Mouse (Mus musculus): ENCODE measurements around the gene Ptpn14. TPM values are rescaled to one million over a fixed set of nuclear protein-coding genes. Genes with fewer than 3 reads are reported as not detected.
A peak's percentile ranks its signal among the peaks of the same experiment; 100 is the strongest.

Ptpn14 gene
- polyA plus RNA-seq, 1 experiment, result 14.1 TPM

GRCm38 (mm10) chr1:189833351-189833750, 105.3 kb downstream of the Ptpn14 start:
- H3K4me3 ChIP-seq (ENCODE audit: insufficient read depth, low read depth, low read length), result no peak overlapping the region
- peaks cover 3% of the 10 kb centered on the region for H3K4me1 ChIP-seq (ENCODE audit: control insufficient read depth, insufficient read depth, insufficient read length, low read length)

DNA sequence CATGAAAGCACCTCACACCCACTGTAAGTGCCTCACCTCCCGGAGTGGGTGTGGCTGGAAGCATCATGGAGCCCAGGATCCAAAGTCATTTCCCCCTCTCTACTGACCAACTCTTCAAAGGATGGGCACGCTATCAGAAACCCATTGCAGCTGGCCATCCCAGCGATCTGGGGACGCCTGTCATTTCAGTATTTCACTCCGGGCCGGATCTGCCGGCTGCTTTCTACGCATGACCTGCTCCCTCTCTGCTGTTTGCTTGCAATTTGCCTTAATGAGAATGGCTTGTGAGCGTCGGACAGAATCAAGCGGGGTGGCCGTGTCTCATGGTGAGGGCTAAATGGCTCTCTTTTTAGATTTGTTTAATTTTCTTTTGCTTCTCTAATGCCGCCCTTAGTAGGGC, 106.1 kb downstream of the Ptpn14 start:
- Histone ChIP-seq H3K4me1 (ENCODE audit: control insufficient read depth, insufficient read depth, insufficient read length, low read length) (no peaks in the 10 kb centered on the region; the same call in 1 of the 2 replicates), H3K27ac (replicated peaks; ENCODE audit: low read depth, low read length) (no peak overlapping the region), H3K4me3 (ENCODE audit: insufficient read depth, low read depth, low read length) (no peak overlapping the region)

More at GRCm38 (mm10) chr1:189833351-189833750, 105.3 kb downstream of the Ptpn14 start:
- no peak overlapping the region for H3K27ac ChIP-seq (replicated peaks; ENCODE audit: low read depth, low read length)

DNA sequence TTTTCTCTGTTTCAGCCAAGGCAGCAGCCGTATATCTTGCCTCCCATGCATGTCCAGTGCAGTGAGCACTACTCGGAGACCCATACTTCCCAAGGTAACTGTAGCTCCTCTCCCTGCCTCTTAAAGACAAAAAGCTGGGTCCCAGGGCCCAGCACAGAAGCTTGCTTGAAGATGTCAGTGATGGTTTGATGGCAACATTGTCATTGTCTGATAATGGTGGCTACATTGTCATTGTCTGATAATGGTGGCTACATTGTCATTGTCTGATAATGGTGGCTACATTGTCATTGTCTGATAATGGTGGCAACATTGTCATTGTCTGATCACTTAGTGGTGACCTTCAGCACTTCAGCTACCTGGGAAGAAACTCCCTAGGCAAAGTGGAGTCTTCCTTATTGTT, 118.3 kb downstream of the Ptpn14 start:
- Histone ChIP-seq H3K4me3 (ENCODE audit: insufficient read depth, low read depth, low read length) (no peak overlapping the region), H3K4me1 (ENCODE audit: control insufficient read depth, insufficient read depth, insufficient read length, low read length) (no peaks in the 10 kb centered on the region), H3K27ac (replicated peaks; ENCODE audit: low read depth, low read length) (no peak overlapping the region)

DNA sequence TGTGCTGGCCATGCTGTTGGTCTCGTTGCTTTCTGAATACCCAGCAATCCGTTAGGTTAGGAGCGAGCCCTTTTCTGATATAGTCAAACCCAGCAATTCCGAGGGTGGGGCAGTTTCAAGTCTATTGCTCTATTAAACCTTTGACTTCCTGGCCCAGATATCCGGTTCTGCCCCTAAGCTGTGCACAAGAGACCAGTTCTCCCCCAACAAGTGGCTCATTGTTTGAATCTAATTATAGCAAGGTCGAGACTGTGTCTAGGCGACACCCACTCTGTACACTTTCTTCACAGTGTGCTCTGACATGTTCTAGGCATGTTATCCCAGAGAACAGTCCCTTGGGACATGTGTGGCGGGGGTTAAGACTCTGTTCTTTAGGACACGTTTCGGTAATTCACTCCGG, 121.5 kb downstream of the Ptpn14 start:
- H3K27ac ChIP-seq (replicated peaks; ENCODE audit: low read depth, low read length), result no peak overlapping the region
- H3K4me3 ChIP-seq (ENCODE audit: insufficient read depth, low read depth, low read length), result no peak overlapping the region
- H3K4me1 ChIP-seq (ENCODE audit: control insufficient read depth, insufficient read depth, insufficient read length, low read length), result no peaks in the 10 kb centered on the region

GRCm38 (mm10) chr1:189852051-189852450, 124.0 kb downstream of the Ptpn14 start:
- Histone ChIP-seq H3K4me3 (ENCODE audit: insufficient read depth, low read depth, low read length) (no peak overlapping the region), H3K27ac (replicated peaks; ENCODE audit: low read depth, low read length) (no peak overlapping the region), H3K4me1 (ENCODE audit: control insufficient read depth, insufficient read depth, insufficient read length, low read length) (no peaks in the 10 kb centered on the region)

DNA sequence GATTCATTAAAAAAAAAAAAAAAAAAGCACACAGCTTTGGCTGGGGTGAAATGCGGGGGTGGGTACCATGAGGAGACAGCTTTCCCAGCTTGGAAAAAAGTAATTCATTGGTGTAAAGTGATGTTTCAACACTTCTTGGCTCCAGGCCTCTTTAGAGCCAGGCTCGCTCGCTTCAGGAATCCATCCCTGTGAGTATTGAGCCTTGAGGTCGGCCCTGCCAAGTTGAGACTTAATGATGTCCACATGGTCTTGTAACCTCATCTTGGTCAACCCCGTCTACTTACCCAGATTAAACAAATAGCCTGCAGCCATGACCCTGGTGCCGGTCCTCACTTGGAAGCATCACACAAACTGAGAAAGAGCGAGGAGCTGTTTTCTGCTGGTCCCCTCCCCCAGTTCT, 124.4 kb downstream of the Ptpn14 start:
- no peaks in the 10 kb centered on the region for H3K4me1 ChIP-seq (ENCODE audit: control insufficient read depth, insufficient read depth, insufficient read length, low read length)
- no peak overlapping the region for H3K27ac ChIP-seq (replicated peaks; ENCODE audit: low read depth, low read length)
- no peak overlapping the region for H3K4me3 ChIP-seq (ENCODE audit: insufficient read depth, low read depth, low read length)

DNA sequence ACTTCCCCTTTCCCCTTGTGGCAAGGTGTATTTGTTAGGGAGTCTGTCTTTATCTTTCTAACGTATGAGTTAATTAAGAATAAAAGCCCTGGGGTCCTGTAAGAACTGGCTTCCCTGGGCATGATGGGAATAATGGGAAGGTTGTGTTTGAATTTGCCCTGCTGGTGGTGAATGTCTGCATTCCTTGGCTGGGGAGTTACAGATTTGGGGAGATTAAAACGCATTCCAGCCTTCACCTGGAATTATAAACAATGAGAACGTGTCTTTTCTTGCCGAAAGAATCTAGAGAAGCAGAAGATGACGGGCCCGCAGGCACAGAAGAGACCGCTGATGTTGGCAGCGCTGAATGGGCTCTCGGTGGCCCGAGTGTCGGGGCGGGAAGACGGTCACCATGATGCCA, 126.6 kb downstream of the Ptpn14 start:
- no peak overlapping the region for H3K27ac ChIP-seq (replicated peaks; ENCODE audit: low read depth, low read length)
- H3K4me3 ChIP-seq (ENCODE audit: insufficient read depth, low read depth, low read length), result no peak overlapping the region
- H3K4me1 ChIP-seq (ENCODE audit: control insufficient read depth, insufficient read depth, insufficient read length, low read length), result no peaks in the 10 kb centered on the region

DNA sequence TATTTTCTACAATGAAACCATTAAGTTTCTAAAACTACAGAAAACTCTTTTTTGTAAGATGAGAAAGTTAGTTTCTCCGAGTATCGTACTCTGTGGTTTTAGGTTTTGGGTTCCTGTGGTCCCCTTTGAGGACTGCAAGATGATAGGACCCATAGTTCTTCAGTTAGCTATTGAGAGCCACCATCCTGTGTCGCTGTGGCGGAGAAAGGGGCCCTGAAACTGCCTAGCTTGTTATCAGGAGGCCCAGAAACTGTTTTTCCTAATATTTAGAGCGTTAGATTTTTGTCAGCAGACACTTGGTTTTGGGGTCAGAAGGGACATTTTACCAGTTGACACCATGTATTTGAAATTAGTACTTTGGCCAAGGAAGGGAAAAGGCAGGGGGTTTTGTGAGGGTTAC, 127.7 kb downstream of the Ptpn14 start:
- no peak overlapping the region for H3K27ac ChIP-seq (replicated peaks; ENCODE audit: low read depth, low read length)
- no peaks in the 10 kb centered on the region for H3K4me1 ChIP-seq (ENCODE audit: control insufficient read depth, insufficient read depth, insufficient read length, low read length)
- no peak overlapping the region for H3K4me3 ChIP-seq (ENCODE audit: insufficient read depth, low read depth, low read length)

GRCm38 (mm10) chr1:189858377-189858776, 130.3 kb downstream of the Ptpn14 start:
- H3K4me3 ChIP-seq (ENCODE audit: insufficient read depth, low read depth, low read length), result no peak overlapping the region
- H3K27ac ChIP-seq (replicated peaks; ENCODE audit: low read depth, low read length), result no peak overlapping the region
- H3K4me1 ChIP-seq (ENCODE audit: control insufficient read depth, insufficient read depth, insufficient read length, low read length), result no peaks in the 10 kb centered on the region

DNA sequence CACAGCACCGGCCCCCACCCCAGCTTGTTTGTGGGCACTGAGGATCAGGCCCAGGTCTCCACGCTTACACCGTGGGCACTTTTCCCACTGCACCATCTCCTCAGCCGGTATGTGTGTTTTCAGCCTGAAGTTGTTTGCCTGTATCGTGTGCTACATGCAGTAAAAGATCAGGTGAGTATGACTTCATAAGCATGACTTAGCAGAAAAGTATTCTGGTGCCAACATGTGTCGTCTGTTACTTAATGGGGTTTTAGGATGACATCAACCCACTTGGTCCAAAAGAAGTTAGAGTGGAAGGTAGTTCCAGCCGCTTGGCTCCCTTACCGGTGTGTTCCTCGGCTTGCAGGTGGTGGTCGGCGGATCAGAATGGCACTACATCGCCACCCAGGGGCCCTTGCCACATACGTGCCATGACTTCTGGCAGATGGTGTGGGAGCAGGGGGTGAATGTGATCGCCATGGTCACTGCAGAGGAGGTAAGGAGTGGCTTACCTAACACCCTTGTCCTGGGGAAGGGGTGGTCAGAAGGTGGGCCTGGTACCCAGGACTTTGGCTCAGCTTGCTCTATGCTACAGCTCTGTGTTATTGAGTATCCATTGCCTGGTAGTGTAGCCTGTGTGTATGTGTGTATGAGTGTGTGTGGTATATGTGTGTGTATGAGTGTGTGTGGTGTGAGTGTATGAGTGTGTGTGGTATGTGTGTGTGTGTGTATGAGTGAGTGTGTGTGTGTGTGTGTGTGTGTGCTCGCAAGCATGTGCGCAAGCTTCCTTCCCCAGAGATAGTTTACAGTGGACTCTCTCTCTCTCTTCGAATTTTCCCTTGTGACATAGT, 132.3 kb downstream of the Ptpn14 start:
- no peak overlapping the region for H3K4me3 ChIP-seq (ENCODE audit: insufficient read depth, low read depth, low read length)
- H3K27ac ChIP-seq (replicated peaks; ENCODE audit: low read depth, low read length), result no peak overlapping the region

DNA sequence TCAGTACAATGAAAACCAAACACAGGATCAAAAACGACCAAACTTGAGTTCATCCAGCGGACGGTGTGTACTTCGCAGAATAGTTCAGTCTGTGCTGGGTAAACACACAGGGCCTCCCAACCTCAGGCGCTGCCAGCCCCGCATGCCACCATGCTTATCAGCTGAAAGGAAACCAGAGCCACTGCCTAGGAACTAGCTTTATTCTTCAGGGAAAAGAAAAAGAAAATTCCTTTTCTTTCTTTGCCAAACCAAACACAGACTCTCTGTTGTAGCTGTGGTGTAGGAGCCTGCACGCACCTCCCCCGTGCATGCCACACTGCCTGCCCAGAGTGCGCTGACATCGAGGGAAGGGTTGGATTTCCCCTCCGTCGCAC, 132.9 kb downstream of the Ptpn14 start:
- H3K4me3 ChIP-seq (ENCODE audit: insufficient read depth, low read depth, low read length), result no peak overlapping the region
- no peaks in the 10 kb centered on the region for H3K4me1 ChIP-seq (ENCODE audit: control insufficient read depth, insufficient read depth, insufficient read length, low read length)
- H3K27ac ChIP-seq (replicated peaks; ENCODE audit: low read depth, low read length), result no peak overlapping the region

More for the DNA sequence above, 132.3 kb downstream of the Ptpn14 start:
- no peaks in the 10 kb centered on the region for H3K4me1 ChIP-seq (ENCODE audit: control insufficient read depth, insufficient read depth, insufficient read length, low read length)

- Histone ChIP-seq H3K4me3 (ENCODE audit: insufficient read depth, low read depth, low read length) (no peak overlapping the region), H3K27ac (replicated peaks; ENCODE audit: low read depth, low read length) (no peak overlapping the region), H3K4me1 (ENCODE audit: control insufficient read depth, insufficient read depth, insufficient read length, low read length) (peaks cover 3% of the 10 kb centered on the region; the same call in 1 of the 2 replicates)
Observed at GRCm38 (mm10) chr1:189863727-189864126, 135.7 kb downstream of the Ptpn14 start.

GRCm38 (mm10) chr1:189864301-189864700, 136.2 kb downstream of the Ptpn14 start:
- H3K4me3 ChIP-seq (ENCODE audit: insufficient read depth, low read depth, low read length), result no peak overlapping the region
- peaks cover 3% of the 10 kb centered on the region; the same call in 1 of the 2 replicates for H3K4me1 ChIP-seq (ENCODE audit: control insufficient read depth, insufficient read depth, insufficient read length, low read length)
- H3K27ac ChIP-seq (replicated peaks; ENCODE audit: low read depth, low read length), result no peak overlapping the region

DNA sequence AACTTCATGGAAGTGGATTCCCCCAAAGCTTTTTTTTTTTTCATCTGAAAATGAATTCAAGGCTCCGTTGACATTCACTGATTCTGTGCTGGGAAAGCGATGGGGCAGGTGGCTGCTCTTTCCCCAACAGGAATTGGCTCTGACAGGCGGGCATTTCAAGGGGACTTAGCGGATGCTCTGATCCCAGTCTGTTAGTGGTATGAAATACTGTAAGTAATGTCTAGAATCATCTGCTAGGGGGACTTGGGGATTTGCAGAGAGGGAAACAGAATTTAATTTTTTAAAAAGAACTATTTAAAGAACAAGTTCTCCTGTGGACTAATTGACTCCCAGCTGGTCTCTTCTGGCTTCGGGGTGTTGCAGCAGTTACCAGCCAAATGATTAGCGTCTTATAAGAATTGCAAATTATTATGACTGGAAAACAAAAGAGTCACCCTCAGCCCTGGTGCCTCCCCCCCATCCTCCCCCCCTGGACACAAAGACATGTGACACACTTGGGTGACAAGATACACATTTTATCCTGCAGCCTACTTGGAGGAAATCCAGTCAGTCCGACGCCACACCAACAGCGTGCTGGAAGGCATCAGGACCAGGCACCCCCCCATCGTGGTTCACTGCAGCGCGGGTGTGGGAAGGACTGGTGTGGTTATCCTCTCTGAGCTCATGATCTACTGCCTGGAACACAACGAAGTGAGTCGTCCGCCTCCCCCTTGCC, 136.9 kb downstream of the Ptpn14 start:
- peaks cover 3% of the 10 kb centered on the region; the same call in 1 of the 2 replicates for H3K4me1 ChIP-seq (ENCODE audit: control insufficient read depth, insufficient read depth, insufficient read length, low read length)
- no peak overlapping the region for H3K27ac ChIP-seq (replicated peaks; ENCODE audit: low read depth, low read length)
- H3K4me3 ChIP-seq (ENCODE audit: insufficient read depth, low read depth, low read length), result no peak overlapping the region

GRCm38 (mm10) chr1:189866621-189867020, 138.6 kb downstream of the Ptpn14 start:
- Histone ChIP-seq H3K4me1 (ENCODE audit: control insufficient read depth, insufficient read depth, insufficient read length, low read length) (peaks cover 3% of the 10 kb centered on the region; the same call in 1 of the 2 replicates), H3K27ac (replicated peaks; ENCODE audit: low read depth, low read length) (peak overlapping the region; percentile 39)

More at GRCm38 (mm10) chr1:189866621-189867020, 138.6 kb downstream of the Ptpn14 start:
- no peak overlapping the region for H3K4me3 ChIP-seq (ENCODE audit: insufficient read depth, low read depth, low read length)

All from brown adipose tissue, adult 24 weeks (tissue).